Mouse (Mus musculus) layer of hippocampus, adult 6 months (tissue): Measurements from ENCODE around the gene Tubb4a. TPM values are rescaled to one million over a fixed set of nuclear protein-coding genes. Genes with fewer than 3 reads are reported as not detected.

Experiments used
- long read RNA-seq, 2 experiments: library from polyadenylated mRNA; unstranded; transcript quantifications; one replicate each; pipeline ENCODE4 v2.0.0; 2019 to 2020
- polyA plus RNA-seq: library from polyadenylated mRNA; unstranded; fragments of <200 nt; fragmentation: Nextera tagmentation; gene quantifications from 2 replicates; pipeline ENCODE4 v1.2.3, GENCODE M21; 2021

Gene Tubb4a
- 597 and 759 TPM in 2 replicates for polyA plus RNA-seq
- long read RNA-seq, experiment 1, transcript Tubb4a-201 (4 exons, 2,228 nt), result major isoform, 58 of 208 reads
- long read RNA-seq, experiment 1, partial matches to known transcripts, result 5 of 208 reads
- long read RNA-seq, experiment 1, other reads (novel, unspliced or antisense), result 145 of 208 reads
- long read RNA-seq, experiment 2, transcript Tubb4a-201 (4 exons, 2,228 nt), result major isoform, 1,117 of 1,157 reads
- long read RNA-seq, experiment 2, partial matches to known transcripts, result 13 of 1,157 reads
- long read RNA-seq, experiment 2, other reads (novel, unspliced or antisense), result 27 of 1,157 reads

GRCm38 (mm10) chr17:57087049-57087832 is at the start of gene Tubb4a:
Gene Tubb4a (minus strand): TSS chr17:57087782.

GRCm38 (mm10) chr17:57105181-57106034 is 17.8 kb upstream of the Tubb4a start, which contains the start of gene Tnfsf9:
Gene Tnfsf9 (plus strand): TSS chr17:57105325.

GRCm38 (mm10) chr17:57078336-57078735 is 9.2 kb downstream of the Tubb4a start, which contains the start of gene Dennd1c:
Gene Dennd1c (minus strand): TSS chr17:57078514.

GRCm38 (mm10) chr17:57059486-57059977 is 28.1 kb downstream of the Tubb4a start, which contains the start of gene Slc25a23:
Gene Slc25a23 (minus strand): TSS chr17:57059863.

GRCm38 (mm10) chr17:57058891-57059485 is 28.6 kb downstream of the Tubb4a start, which contains the start of gene Crb3:
Gene Crb3 (plus strand): TSS chr17:57059105.

GRCm38 (mm10) chr17:57041554-57041953 is 46.0 kb downstream of the Tubb4a start, which contains the start of gene Slc25a41:
Gene Slc25a41 (minus strand): TSS chr17:57041654.

GRCm38 (mm10) chr17:57030931-57031660 is 56.5 kb downstream of the Tubb4a start, which contains the start of gene Khsrp:
Gene Khsrp (minus strand): TSS chr17:57031522.

Other genes starting within 250 kb of the Tubb4a start
- not detected in 2 replicates for gene Acsbg2, start 213.3 kb downstream of the Tubb4a start, polyA plus RNA-seq
- 0.15 and 0.34 TPM in 2 replicates for gene 1700061G19Rik, start 212.3 kb downstream of the Tubb4a start, polyA plus RNA-seq
- 7.0 and 7.7 TPM in 2 replicates for gene Mllt1, start 152.4 kb downstream of the Tubb4a start, polyA plus RNA-seq
- gene Acer1, start 105.7 kb downstream of the Tubb4a start, polyA plus RNA-seq, result not detected in 2 replicates
- gene Clpp, start 97.5 kb downstream of the Tubb4a start, polyA plus RNA-seq, result 228 and 229 TPM in 2 replicates
- 58.9 and 60.0 TPM in 2 replicates for gene Alkbh7, start 90.4 kb downstream of the Tubb4a start, polyA plus RNA-seq
- not detected in 2 replicates for gene Pspn, start 87.8 kb downstream of the Tubb4a start, polyA plus RNA-seq
- 70.4 and 72.9 TPM in 2 replicates for gene Gtf2f1, start 76.5 kb downstream of the Tubb4a start, polyA plus RNA-seq
- gene Gm17949, start 76.3 kb downstream of the Tubb4a start, polyA plus RNA-seq, result 0.15 TPM in 1 of 2 replicates, not detected in the other
- 3.2 and 3.4 TPM in 2 replicates for gene Khsrp, start 56.3 kb downstream of the Tubb4a start, polyA plus RNA-seq
- gene Slc25a41, start 46.1 kb downstream of the Tubb4a start, polyA plus RNA-seq, result not detected in 2 replicates
- gene Crb3, start 28.7 kb downstream of the Tubb4a start, polyA plus RNA-seq, result 1.5 and 8.4 TPM in 2 replicates
- 37.6 and 49.0 TPM in 2 replicates for gene Slc25a23, start 27.9 kb downstream of the Tubb4a start, polyA plus RNA-seq
- gene Dennd1c, start 9.3 kb downstream of the Tubb4a start, polyA plus RNA-seq, result 0.68 and 1.0 TPM in 2 replicates
- 0.63 and 1.1 TPM in 2 replicates for gene Tnfsf9, start 17.5 kb upstream of the Tubb4a start, polyA plus RNA-seq
- gene Cd70, start 62.0 kb upstream of the Tubb4a start, polyA plus RNA-seq, result 0.46 and 0.78 TPM in 2 replicates
- not detected in 2 replicates for gene Tnfsf14, start 106.4 kb upstream of the Tubb4a start, polyA plus RNA-seq
- 0.72 and 1.1 TPM in 2 replicates for gene C3, start 140.4 kb upstream of the Tubb4a start, polyA plus RNA-seq
- 22.7 and 26.0 TPM in 2 replicates for gene Gpr108, start 160.7 kb upstream of the Tubb4a start, polyA plus RNA-seq
- gene Trip10, start 161.7 kb upstream of the Tubb4a start, polyA plus RNA-seq, result 3.2 and 4.0 TPM in 2 replicates
- 1.7 and 2.0 TPM in 2 replicates for gene Vav1, start 191.3 kb upstream of the Tubb4a start, polyA plus RNA-seq